Mouse (Mus musculus): ENCODE results near the gene Sgsm1. TPM values are rescaled to one million over a fixed set of nuclear protein-coding genes. Genes with fewer than 3 reads are reported as not detected.
A peak's percentile ranks its signal among the peaks of the same experiment; 100 is the strongest.

Sgsm1 gene
- polyA plus RNA-seq, 1 experiment = 3.5 TPM

GRCm38 (mm10) chr5:113292832-113293231, 17.8 kb downstream of the Sgsm1 start:
- H3K27ac ChIP-seq (ENCODE audit: insufficient read depth, low read depth, low read length) = no peak overlapping the region
- DNase-seq = no peak
- 62% methylated on average over 8 of the region's 8 CpGs for WGBS
- no peaks in the 10 kb centered on the region for H3K27me3 ChIP-seq (replicated peaks; ENCODE audit: control insufficient read depth, insufficient read depth, low read length)
- TF ChIP-seq CTCF (conservative IDR thresholded peaks at IDR 0.05; ENCODE audit: insufficient read depth, insufficient read length, low read depth, low read length) = no peak
- no peak for TF ChIP-seq POLR2A (IDR thresholded peaks at IDR 0.05; ENCODE audit: low read depth, low read length)
- no peak overlapping the region for H3K4me3 ChIP-seq (ENCODE audit: insufficient read depth, low read depth, low read length)
- H3K4me1 ChIP-seq (ENCODE audit: control insufficient read depth, insufficient read depth, low read length) = no peaks in the 10 kb centered on the region
- H3K36me3 ChIP-seq (ENCODE audit: control insufficient read depth, insufficient read depth, low read length) = no peaks in the 10 kb centered on the region

DNA sequence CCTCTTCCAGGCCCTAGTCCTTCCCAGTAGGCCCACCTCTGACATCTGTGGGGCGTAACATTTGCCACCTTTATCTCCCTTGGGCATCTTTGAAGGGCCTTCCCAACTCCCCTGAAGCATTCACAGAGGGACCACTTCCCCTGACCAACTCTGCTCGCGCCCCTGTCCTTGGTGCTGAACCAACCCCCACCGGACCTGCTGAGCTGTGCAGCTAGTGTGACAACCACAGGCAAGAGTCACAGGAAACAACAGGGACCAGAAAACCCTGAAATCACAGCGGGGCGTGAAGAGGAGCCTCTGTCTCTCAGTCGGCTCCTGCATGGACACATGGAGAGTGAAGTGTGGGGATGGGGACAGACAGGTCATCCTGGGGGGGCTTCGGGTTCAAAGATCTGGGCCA, 18.4 kb downstream of the Sgsm1 start:
- H3K4me3 ChIP-seq (ENCODE audit: insufficient read depth, low read depth, low read length) = no peak overlapping the region
- no peak for DNase-seq

DNA sequence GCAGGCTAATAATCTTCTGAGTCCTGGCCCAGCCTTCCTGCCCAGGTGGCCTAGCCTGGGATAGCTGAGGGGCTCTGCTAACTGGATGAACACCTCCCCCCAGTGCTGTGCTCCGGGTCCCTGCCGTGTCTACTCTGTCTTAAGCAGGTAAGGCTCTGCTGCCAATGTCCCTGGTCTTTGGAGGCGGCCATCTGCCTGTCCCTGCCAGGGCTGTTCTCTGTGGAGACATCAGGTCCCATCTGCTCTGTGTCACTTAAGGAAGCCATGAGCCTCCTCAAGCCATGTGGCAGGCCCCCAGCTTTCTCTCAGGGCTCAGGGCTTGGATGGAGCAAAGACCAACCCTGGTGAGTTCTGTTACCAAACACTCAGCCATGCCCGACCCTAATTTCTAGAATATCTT, 19.5 kb downstream of the Sgsm1 start:
- Histone ChIP-seq H3K27ac (ENCODE audit: insufficient read depth, low read depth, low read length) (no peak overlapping the region), H3K36me3 (ENCODE audit: control insufficient read depth, insufficient read depth, low read length) (no peaks in the 10 kb centered on the region), H3K4me1 (ENCODE audit: control insufficient read depth, insufficient read depth, low read length) (no peaks in the 10 kb centered on the region), H3K27me3 (replicated peaks; ENCODE audit: control insufficient read depth, insufficient read depth, low read length) (no peaks in the 10 kb centered on the region), H3K4me3 (ENCODE audit: insufficient read depth, low read depth, low read length) (no peak overlapping the region)
- WGBS = 87% methylated on average over 4 of the region's 4 CpGs
- no peak for TF ChIP-seq POLR2A (IDR thresholded peaks at IDR 0.05; ENCODE audit: low read depth, low read length)
- no peak for TF ChIP-seq CTCF (conservative IDR thresholded peaks at IDR 0.05; ENCODE audit: insufficient read depth, insufficient read length, low read depth, low read length)
- no peak for DNase-seq

More for the DNA sequence above, 18.4 kb downstream of the Sgsm1 start:
- no peaks in the 10 kb centered on the region for H3K36me3 ChIP-seq (ENCODE audit: control insufficient read depth, insufficient read depth, low read length)
- H3K27ac ChIP-seq (ENCODE audit: insufficient read depth, low read depth, low read length) = no peak overlapping the region
- no peak for TF ChIP-seq POLR2A (IDR thresholded peaks at IDR 0.05; ENCODE audit: low read depth, low read length)
- TF ChIP-seq CTCF (conservative IDR thresholded peaks at IDR 0.05; ENCODE audit: insufficient read depth, insufficient read length, low read depth, low read length) = no peak
- 19% methylated on average over 8 of the region's 8 CpGs for WGBS
- H3K4me1 ChIP-seq (ENCODE audit: control insufficient read depth, insufficient read depth, low read length) = no peaks in the 10 kb centered on the region
- no peaks in the 10 kb centered on the region for H3K27me3 ChIP-seq (replicated peaks; ENCODE audit: control insufficient read depth, insufficient read depth, low read length)

- WGBS = 54% methylated on average over 14 of the region's 14 CpGs
- Histone ChIP-seq H3K36me3 (ENCODE audit: control insufficient read depth, insufficient read depth, low read length) (no peaks in the 10 kb centered on the region), H3K4me3 (ENCODE audit: insufficient read depth, low read depth, low read length) (no peak overlapping the region), H3K27me3 (replicated peaks; ENCODE audit: control insufficient read depth, insufficient read depth, low read length) (no peaks in the 10 kb centered on the region), H3K4me1 (ENCODE audit: control insufficient read depth, insufficient read depth, low read length) (no peaks in the 10 kb centered on the region), H3K27ac (ENCODE audit: insufficient read depth, low read depth, low read length) (no peak overlapping the region)
- TF ChIP-seq POLR2A (IDR thresholded peaks at IDR 0.05; ENCODE audit: low read depth, low read length) = no peak
- no peak for TF ChIP-seq CTCF (conservative IDR thresholded peaks at IDR 0.05; ENCODE audit: insufficient read depth, insufficient read length, low read depth, low read length)
- no peak for DNase-seq
Measured at GRCm38 (mm10) chr5:113290149-113290548, 20.4 kb downstream of the Sgsm1 start.

DNA sequence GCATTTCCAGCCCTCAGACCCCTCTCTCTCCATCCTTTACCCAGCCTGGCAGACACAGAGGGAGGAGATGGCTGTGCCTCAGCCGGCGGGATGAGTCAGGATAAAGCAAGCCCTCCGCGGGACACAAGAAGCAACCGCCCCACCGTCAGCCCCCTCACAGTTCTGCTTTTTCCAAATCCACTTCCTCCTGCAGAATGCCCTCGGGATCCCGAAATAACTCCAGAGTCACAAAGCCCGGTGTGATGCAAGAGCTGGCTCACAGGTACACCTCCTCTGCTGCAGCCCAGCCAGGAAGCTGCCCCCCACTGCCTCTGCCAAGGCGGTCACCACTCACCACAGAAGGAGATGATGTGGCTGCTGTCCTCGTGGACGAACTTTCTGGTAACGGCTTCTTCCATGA, 22.1 kb downstream of the Sgsm1 start:
- Histone ChIP-seq H3K27ac (ENCODE audit: insufficient read depth, low read depth, low read length) (no peak overlapping the region), H3K36me3 (ENCODE audit: control insufficient read depth, insufficient read depth, low read length) (no peaks in the 10 kb centered on the region), H3K4me1 (ENCODE audit: control insufficient read depth, insufficient read depth, low read length) (no peaks in the 10 kb centered on the region), H3K27me3 (replicated peaks; ENCODE audit: control insufficient read depth, insufficient read depth, low read length) (no peaks in the 10 kb centered on the region), H3K4me3 (ENCODE audit: insufficient read depth, low read depth, low read length) (no peak overlapping the region)
- 48% methylated on average over 13 of the region's 13 CpGs for WGBS
- DNase-seq = no peak
- TF ChIP-seq CTCF (conservative IDR thresholded peaks at IDR 0.05; ENCODE audit: insufficient read depth, insufficient read length, low read depth, low read length) (no peak), POLR2A (IDR thresholded peaks at IDR 0.05; ENCODE audit: low read depth, low read length) (no peak)

GRCm38 (mm10) chr5:113287762-113288161, 22.8 kb downstream of the Sgsm1 start:
- H3K36me3 ChIP-seq (ENCODE audit: control insufficient read depth, insufficient read depth, low read length) = no peaks in the 10 kb centered on the region
- H3K27me3 ChIP-seq (replicated peaks; ENCODE audit: control insufficient read depth, insufficient read depth, low read length) = no peaks in the 10 kb centered on the region
- no peak overlapping the region for H3K27ac ChIP-seq (ENCODE audit: insufficient read depth, low read depth, low read length)
- 60% methylated on average over 5 of the region's 5 CpGs for WGBS
- no peaks in the 10 kb centered on the region for H3K4me1 ChIP-seq (ENCODE audit: control insufficient read depth, insufficient read depth, low read length)
- H3K4me3 ChIP-seq (ENCODE audit: insufficient read depth, low read depth, low read length) = no peak overlapping the region
- TF ChIP-seq POLR2A (IDR thresholded peaks at IDR 0.05; ENCODE audit: low read depth, low read length) (no peak), CTCF (conservative IDR thresholded peaks at IDR 0.05; ENCODE audit: insufficient read depth, insufficient read length, low read depth, low read length) (no peak)
- no peak for DNase-seq

DNA sequence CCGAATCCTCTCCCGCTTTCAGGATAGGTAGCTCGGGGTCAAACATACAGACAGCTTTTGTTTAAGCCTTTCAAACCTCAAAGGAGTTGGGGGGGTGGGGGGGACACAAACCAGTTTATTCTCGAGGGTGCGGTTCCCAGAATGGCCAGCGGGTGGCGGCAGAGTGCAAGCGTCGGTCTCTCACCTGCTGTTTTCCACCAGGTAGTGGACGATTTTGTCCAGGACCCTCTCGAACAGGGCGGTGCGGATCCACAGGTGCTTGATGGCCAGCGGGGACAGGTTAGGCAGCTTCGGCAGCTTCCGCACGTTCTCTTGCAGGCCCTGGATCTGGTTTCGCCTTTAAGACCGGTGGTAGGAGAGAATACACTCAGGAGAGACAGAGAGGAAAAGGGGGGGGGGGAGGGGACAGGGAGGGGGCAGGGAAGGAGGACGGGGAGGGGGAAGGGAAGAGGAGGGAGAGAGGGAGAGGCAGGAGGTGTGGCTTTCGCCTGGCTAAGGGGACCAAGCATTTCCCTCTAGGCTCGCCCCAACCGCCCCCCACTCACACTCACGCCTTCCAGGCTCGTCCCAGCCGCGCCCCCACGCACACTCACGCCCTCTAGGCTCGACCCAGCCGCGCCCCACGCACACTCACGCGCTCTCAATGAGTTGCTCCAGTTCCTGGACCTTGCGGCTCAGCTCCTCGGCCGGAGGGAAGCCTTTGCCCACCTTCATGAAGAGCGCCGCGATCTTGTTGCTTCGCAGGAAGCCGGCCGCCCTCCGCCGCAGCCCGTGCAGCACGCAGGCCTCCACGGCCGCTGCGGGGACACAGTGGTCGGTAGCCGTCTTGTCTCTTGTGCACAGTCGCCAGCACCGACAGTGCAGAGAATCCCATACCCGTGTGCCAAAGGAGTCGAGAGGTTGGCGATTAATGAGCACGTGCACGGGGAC, 23.7 kb downstream of the Sgsm1 start:
- TF ChIP-seq POLR2A (IDR thresholded peaks at IDR 0.05; ENCODE audit: low read depth, low read length) (no peak), CTCF (conservative IDR thresholded peaks at IDR 0.05; ENCODE audit: insufficient read depth, insufficient read length, low read depth, low read length) (peak; percentile 59)
- peak; percentile 61 for DNase-seq
- Histone ChIP-seq H3K27ac (ENCODE audit: insufficient read depth, low read depth, low read length) (no peak overlapping the region), H3K27me3 (replicated peaks; ENCODE audit: control insufficient read depth, insufficient read depth, low read length) (no peaks in the 10 kb centered on the region), H3K36me3 (ENCODE audit: control insufficient read depth, insufficient read depth, low read length) (no peaks in the 10 kb centered on the region), H3K4me3 (ENCODE audit: insufficient read depth, low read depth, low read length) (no peak overlapping the region), H3K4me1 (ENCODE audit: control insufficient read depth, insufficient read depth, low read length) (no peaks in the 10 kb centered on the region)
- WGBS = 9% methylated on average over 58 of the region's 60 CpGs
